Mouse (Mus musculus): ENCODE data around the gene Trmu.
A peak's percentile ranks its signal among the peaks of the same experiment; 100 is the strongest.

Gene Trmu

GRCm38 (mm10) chr15:85899396-85899795 is 20.3 kb downstream of the Trmu start:
- no peak for DNase-seq

GRCm38 (mm10) chr15:85900318-85900717 is 21.2 kb downstream of the Trmu start:
- DNase-seq: no peak

- no peak for DNase-seq
Observed at GRCm38 (mm10) chr15:85900801-85901200, 21.7 kb downstream of the Trmu start.

- no peak for DNase-seq
Observed at GRCm38 (mm10) chr15:85902505-85902904, 23.4 kb downstream of the Trmu start.

GRCm38 (mm10) chr15:85903826-85904225 is 24.7 kb downstream of the Trmu start:
- no peak for DNase-seq

- DNase-seq: peak; percentile 26
Observed at GRCm38 (mm10) chr15:85908660-85909491, 29.8 kb downstream of the Trmu start.

- no peak for DNase-seq
Observed at GRCm38 (mm10) chr15:85909492-85909829, 30.3 kb downstream of the Trmu start.

GRCm38 (mm10) chr15:85909931-85910330 is 30.8 kb downstream of the Trmu start:
- DNase-seq: no peak

- peak; percentile 39 for DNase-seq
Observed at GRCm38 (mm10) chr15:85913605-85914004, 34.5 kb downstream of the Trmu start.

GRCm38 (mm10) chr15:85919191-85919891 is 40.2 kb downstream of the Trmu start:
- peak; percentile 22 for DNase-seq

GRCm38 (mm10) chr15:85919892-85920248 is 40.8 kb downstream of the Trmu start:
- DNase-seq: no peak

- DNase-seq: no peak
Observed at GRCm38 (mm10) chr15:85921855-85922254, 42.7 kb downstream of the Trmu start.

GRCm38 (mm10) chr15:85928161-85928560 is 49.0 kb downstream of the Trmu start:
- no peak for DNase-seq

GRCm38 (mm10) chr15:85935627-85936049 is 56.5 kb downstream of the Trmu start:
- peak; percentile 75 for DNase-seq

Measured in kidney, adult 11 months (tissue).